Comparison of ENCODE assay signal across 8 mouse cellular contexts in the genomic region with DNA sequence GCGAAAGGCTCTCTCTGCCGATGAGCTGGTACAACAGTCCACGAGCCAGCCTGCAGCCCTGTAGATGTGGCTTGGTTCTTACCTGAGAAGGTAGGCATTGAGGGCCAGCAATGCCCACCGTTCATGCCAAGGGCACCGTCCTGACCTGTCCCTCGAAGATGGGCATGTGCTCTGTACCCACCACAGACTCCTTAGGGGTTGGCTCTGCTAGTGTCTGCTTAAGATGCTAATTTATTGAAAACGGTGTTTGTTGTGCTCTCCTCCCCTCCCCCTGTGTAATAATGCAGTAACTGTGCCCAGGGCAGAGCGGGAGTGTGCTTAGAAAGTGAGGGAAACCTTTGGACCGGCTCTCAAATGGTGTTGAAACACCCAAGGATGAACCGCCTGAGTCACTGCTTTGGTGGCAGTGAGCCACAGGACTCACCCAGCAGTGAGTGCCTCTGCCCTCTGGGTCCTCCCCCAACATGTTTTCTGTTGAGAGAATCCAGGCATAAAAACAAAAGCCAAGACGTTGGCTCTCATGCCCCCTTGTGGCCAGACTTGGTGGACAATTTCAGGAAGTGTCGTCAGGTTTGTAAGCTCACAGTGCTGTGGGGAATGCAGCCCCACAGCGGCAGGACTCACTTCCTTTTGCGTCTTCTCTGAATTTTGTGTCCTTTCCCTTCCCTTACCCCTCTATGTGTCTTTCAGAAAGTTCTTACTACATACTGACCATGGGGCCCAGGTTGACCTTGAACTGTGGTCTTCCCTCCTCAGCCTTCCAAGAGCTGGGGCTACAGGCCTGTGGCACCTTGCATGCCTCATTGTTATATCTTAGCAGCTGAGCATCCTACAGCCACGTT.
DNase-seq lines count a peak whose midpoint lies in the region; ATAC-seq and TF ChIP-seq lines count a peak whose summit lies in the region.

No protein-coding gene starts in this region.

- H3K36me3 ChIP-seq in C2C12 (ENCODE audit: control insufficient read depth, insufficient read depth), result no peaks in the 10 kb centered on the region
- no peaks in the 10 kb centered on the region for H3K36me3 ChIP-seq in heart, embryonic 13.5 days
- H3K36me3 ChIP-seq in liver, embryonic 12.5 days, result no peaks in the 10 kb centered on the region
- no peaks in the 10 kb centered on the region for H3K36me3 ChIP-seq in stomach, embryonic 15.5 days

- 0 out of 2 replicates have a peak, but pooled peaks cover 5% of the 10 kb centered on the region for H3K9me3 ChIP-seq in heart, embryonic 13.5 days
- H3K9me3 ChIP-seq in liver, embryonic 12.5 days (replicated peaks), result no peaks in the 10 kb centered on the region; the same call in 1 of the 2 replicates
- no peaks in the 10 kb centered on the region for H3K9me3 ChIP-seq in stomach, embryonic 15.5 days

- WGBS in heart, embryonic 13.5 days, result 34% methylated on average over 15 of the region's 15 CpGs
- WGBS in liver, embryonic 12.5 days (ENCODE audit: insufficient replicate concordance), result 39% methylated on average over 15 of the region's 15 CpGs
- 38% methylated on average over 15 of the region's 15 CpGs for WGBS in stomach, embryonic 15.5 days

- no peaks in the 10 kb centered on the region for H3K79me2 ChIP-seq in C2C12 (ENCODE audit: control insufficient read depth, insufficient read depth)

- TF ChIP-seq CTCF in C2C12 (IDR thresholded peaks at IDR 0.05; ENCODE audit: control insufficient read depth, insufficient read depth, insufficient read length), result peak; percentile 21
- TF ChIP-seq CTCF in brain, embryonic 14.5 days (IDR thresholded peaks at IDR 0.05; ENCODE audit: borderline replicate concordance, extremely low read depth, insufficient read depth, insufficient read length), result peak; percentile 92

- H3K9ac ChIP-seq in heart, embryonic 13.5 days, result peak overlapping the region; percentile 58
- no peak overlapping the region for H3K9ac ChIP-seq in liver, embryonic 12.5 days
- H3K9ac ChIP-seq in stomach, embryonic 15.5 days, result no peak overlapping the region

- H3K4me3 ChIP-seq in C2C12 (ENCODE audit: insufficient read depth, poor library complexity, severe bottlenecking), result no peak overlapping the region
- H3K4me3 ChIP-seq in heart, embryonic 13.5 days, result 0 out of 2 replicates have a peak overlapping the region, but pooled peaks have one; percentile 2
- no peak overlapping the region for H3K4me3 ChIP-seq in liver, embryonic 12.5 days
- H3K4me3 ChIP-seq in stomach, embryonic 15.5 days (replicated peaks), result no peak overlapping the region

- TF ChIP-seq POLR2A in brain, embryonic 14.5 days (IDR thresholded peaks at IDR 0.05; ENCODE audit: borderline replicate concordance, extremely low read depth, insufficient read depth, insufficient read length, poor library complexity, severe bottlenecking), result no peak

- peak; percentile 94 for DNase-seq in brain, embryonic 14.5 days (ENCODE audit: low read depth)
- peak; percentile 83 for DNase-seq in fat pad, adult 2 months (ENCODE audit: extremely low read depth, low read depth, low spot score)
- DNase-seq in kidney, postnatal 10 days, result peak; percentile 96
- DNase-seq in natural killer cell, adult 2 months (ENCODE audit: low spot score in 2 of 2), result peak; percentile 91 to 94

- H3K79me3 ChIP-seq in C2C12 (ENCODE audit: low read depth), result no peaks in the 10 kb centered on the region

- peaks cover 24% of the 10 kb centered on the region for H3K4me1 ChIP-seq in heart, embryonic 13.5 days
- peaks cover 10% of the 10 kb centered on the region for H3K4me1 ChIP-seq in liver, embryonic 12.5 days
- peaks cover 6% of the 10 kb centered on the region for H3K4me1 ChIP-seq in stomach, embryonic 15.5 days

- H3K27me3 ChIP-seq in C2C12 (ENCODE audit: control insufficient read depth, insufficient read depth, insufficient read length), result no peaks in the 10 kb centered on the region
- H3K27me3 ChIP-seq in heart, embryonic 13.5 days (replicated peaks), result no peaks in the 10 kb centered on the region
- no peaks in the 10 kb centered on the region for H3K27me3 ChIP-seq in liver, embryonic 12.5 days (replicated peaks)
- no peaks in the 10 kb centered on the region for H3K27me3 ChIP-seq in stomach, embryonic 15.5 days (replicated peaks)

- peak overlapping the region; percentile 65 for H3K27ac ChIP-seq in heart, embryonic 13.5 days (replicated peaks)
- peak overlapping the region; percentile 4; the same call in 1 of the 2 replicates for H3K27ac ChIP-seq in liver, embryonic 12.5 days
- H3K27ac ChIP-seq in stomach, embryonic 15.5 days, result peak overlapping the region; percentile 57; the same call in 1 of the 2 replicates

- H3ac ChIP-seq in C2C12 (ENCODE audit: control insufficient read depth, insufficient read length, low read depth), result no peak overlapping the region

- peak overlapping the region; percentile 54 for H3K4me2 ChIP-seq in heart, embryonic 13.5 days
- peak overlapping the region; percentile 32 for H3K4me2 ChIP-seq in liver, embryonic 12.5 days
- peak overlapping the region; percentile 20; the same call in 1 of the 2 replicates for H3K4me2 ChIP-seq in stomach, embryonic 15.5 days

- peak; percentile 82 for ATAC-seq in heart, embryonic 13.5 days (ENCODE audit: extremely low read depth, insufficient number of reproducible peaks, low FRiP score, low TSS enrichment)
- peak; percentile 79 for ATAC-seq in liver, embryonic 12.5 days
- peak; percentile 84 for ATAC-seq in stomach, embryonic 15.5 days (ENCODE audit: insufficient read depth, low FRiP score, low read depth)

TF ChIP-seq in C2C12, 6 proteins besides CTCF, POLR2A, EP300 and RAD21:
- no peak for TF ChIP-seq USF1 (IDR thresholded peaks at IDR 0.05; ENCODE audit: low read depth)
- no peak for TF ChIP-seq MYOG (IDR thresholded peaks at IDR 0.05; ENCODE audit: control insufficient read depth, extremely low read depth, insufficient read length)
- no peak for TF ChIP-seq FOSL1 (IDR thresholded peaks at IDR 0.05; ENCODE audit: insufficient read depth, low read length, poor library complexity, severe bottlenecking)
- no peak for TF ChIP-seq MAX (IDR thresholded peaks at IDR 0.05)
- no peak for TF ChIP-seq MYOD1 (IDR thresholded peaks at IDR 0.05; ENCODE audit: control insufficient read depth, insufficient read length, low read depth)
- peak; percentile 39 for TF ChIP-seq CEBPB (IDR thresholded peaks at IDR 0.05; ENCODE audit: low read depth)
TF ChIP-seq in C2C12: peak in this region for 1.

Comparison
In these comparisons a context has a peak if more than half of its experiments do, and no peak if none do; other contexts are left out.
1. H3K27ac ChIP-seq: peak in every context shown above with its lines; median percentile 65 in heart, embryonic 13.5 days; 57 in stomach, embryonic 15.5 days; 4 in liver, embryonic 12.5 days.